Mouse (Mus musculus): Measurements from ENCODE around the gene Pde6g. TPM values are rescaled to one million over a fixed set of nuclear protein-coding genes. Genes with fewer than 3 reads are reported as not detected.

Gene Pde6g
- total and polyA plus RNA-seq, 3 experiments: 0.31 to 0.48 TPM; not detected in 1

DNA sequence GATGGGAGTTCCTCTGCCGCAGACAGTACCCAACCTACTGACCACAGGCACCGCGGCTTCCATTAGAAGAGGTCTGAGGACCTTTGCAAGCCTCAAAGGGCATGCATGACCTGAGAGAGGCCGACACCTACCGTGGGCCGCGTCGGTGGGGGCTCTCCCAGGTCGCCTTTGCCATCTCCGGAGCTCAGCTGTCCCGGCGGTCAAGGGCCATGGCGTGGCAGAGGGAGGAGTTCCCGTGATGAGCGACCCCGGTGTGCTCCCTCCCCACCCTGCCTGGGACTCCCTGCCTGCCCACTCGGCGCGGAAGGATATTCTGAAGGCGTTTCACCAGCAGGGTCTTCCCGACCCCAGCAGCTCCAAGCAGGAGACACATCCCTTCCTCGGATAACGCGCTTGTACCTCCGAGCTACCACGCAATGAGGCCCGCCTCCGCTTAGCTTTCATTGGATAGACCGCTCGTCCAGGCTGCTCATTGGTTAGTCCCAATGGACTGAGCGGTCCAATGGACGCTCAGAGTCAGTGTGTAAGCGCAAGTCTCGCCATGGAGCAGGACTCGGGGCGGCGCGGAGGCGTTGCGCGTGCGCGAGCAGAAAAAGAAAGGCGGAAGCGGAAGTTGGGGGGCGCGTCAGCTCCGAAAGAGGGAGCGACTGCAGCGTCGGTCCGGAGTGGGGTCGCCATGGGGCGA is 13.9 kb upstream of the Pde6g start, which contains the start of gene Arl16:
Gene Arl16 (minus strand): TSS at position 557 of the 685 bp plus-strand sequence.
- DNase-seq: peak; percentile 96

GRCm38 (mm10) chr11:120465521-120465920 is 12.2 kb upstream of the Pde6g start:
- no peak for DNase-seq

DNA sequence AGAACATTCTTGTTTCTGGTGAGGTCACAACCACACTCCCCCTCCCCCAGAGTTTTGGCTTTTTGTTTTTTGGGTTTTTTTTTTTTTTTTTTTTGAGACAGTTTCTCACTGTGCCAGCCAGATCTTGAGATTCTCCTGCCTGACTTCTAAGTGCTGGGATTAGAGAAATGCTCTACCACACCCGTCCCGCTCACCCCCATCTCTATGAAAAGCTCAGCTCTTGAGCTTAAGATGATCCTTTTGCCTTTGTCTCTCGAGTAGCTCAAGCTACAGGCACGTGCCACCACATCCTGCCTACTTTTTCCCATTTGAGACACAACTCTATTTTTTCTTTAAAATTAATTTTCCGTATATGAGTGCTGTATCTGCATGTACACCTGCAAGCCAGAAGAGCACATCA is 11.1 kb upstream of the Pde6g start:
- no peak for DNase-seq

- no peak for DNase-seq
Observed at GRCm38 (mm10) chr11:120463536-120463935, 10.2 kb upstream of the Pde6g start.

GRCm38 (mm10) chr11:120458847-120459597 is 5.7 kb upstream of the Pde6g start:
- DNase-seq: no peak

DNA sequence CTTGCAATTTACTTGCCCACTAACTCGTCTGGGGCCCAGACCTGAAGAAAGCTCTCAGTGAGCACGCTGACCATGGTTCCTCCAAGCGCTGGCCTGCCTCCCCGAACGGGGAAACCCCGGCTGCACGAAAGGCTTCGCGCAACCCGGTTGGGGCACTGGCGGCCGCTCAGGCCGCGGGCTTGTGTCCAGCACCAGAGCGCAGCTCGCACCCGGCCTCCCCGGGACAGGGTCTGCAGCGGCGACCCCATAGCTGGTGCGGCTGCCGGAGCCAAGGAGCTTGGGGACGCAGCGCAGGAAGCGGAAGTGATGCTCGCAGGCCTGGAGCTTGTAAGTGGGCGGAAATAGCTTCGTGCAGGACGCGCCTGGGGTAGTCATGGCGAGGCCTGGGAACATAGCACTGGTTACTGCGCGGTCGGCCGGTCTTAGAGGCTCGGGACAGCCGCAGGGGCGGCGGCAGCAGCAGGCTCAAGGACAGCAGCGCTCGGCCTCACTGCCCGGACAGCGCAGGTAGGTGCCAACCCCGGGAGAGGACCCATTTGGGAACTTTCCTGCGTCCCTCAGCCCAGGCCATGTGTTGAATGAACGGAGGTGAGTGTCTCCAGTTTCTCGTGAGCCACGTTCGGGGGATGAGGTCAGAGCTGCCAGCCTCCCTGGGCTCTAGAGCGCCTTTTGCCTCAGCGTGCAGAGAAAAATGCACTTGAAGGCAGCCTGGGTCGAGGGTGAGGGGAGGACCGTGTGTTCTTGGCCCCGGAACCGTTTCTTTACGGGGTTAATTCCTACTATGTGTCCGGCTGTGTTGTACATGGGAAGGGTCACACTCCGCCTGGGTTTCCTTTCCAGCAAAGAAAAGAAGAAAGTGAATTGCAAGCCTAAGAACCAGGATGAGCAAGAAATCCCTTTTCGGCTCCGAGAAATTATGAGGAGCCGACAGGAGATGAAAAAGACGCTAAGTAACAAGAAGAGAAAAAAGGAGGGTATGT is 4.8 kb upstream of the Pde6g start, which contains the start of the genes Oxld1 and Ccdc137:
Gene Oxld1 (minus strand): TSS at position 297 of the 980 bp plus-strand sequence.
Gene Ccdc137 (plus strand): TSS at position 344 of the 980 bp plus-strand sequence.
- DNase-seq: peak; percentile 89

- DNase-seq: no peak
Observed at GRCm38 (mm10) chr11:120457370-120457769, 4.1 kb upstream of the Pde6g start.

DNA sequence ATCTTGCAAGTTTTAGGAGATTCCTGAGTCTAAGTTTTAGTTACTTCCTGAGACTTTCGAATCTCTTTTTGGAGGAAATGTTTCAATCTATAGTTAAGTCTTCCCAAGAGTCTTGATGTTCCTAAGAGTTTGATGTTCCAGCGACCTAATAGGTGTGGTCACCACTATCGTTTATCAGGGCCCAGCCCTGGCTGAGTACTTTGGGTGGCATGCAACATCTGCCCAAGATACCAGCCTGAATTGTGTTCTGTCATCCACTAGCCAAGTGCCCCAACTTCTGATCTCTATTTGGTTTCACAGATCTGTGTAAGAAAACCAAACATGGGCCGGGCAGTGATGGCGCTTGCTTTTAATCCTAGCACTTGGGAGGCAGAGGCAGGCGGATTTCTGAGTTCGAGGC is 2.1 kb upstream of the Pde6g start:
- no peak for DNase-seq

DNA sequence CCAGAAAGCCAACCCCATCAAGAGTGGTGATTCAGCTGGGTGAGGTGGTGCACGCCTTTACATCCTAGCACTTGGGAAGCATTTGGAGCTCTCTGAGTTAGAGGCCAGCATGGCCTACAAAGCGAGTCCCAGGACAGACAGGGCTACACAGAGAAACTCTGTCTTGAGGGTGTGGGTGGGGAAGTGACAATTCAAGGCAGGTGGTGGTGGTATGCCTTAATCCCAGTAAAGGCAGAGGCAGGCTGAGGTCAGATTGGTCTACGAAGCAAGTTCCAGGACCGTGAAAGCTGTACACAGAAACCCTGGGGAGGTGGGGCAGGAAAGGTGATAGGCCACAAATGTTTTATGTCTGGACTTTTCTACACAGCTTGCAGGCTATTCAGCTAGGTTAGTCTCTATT is 1.7 kb upstream of the Pde6g start:
- no peak for DNase-seq

GRCm38 (mm10) chr11:120452246-120452645 is 1.1 kb downstream of the Pde6g start:
- DNase-seq: no peak

GRCm38 (mm10) chr11:120447179-120447578 is 6.1 kb downstream of the Pde6g start:
- no peak for DNase-seq

DNA sequence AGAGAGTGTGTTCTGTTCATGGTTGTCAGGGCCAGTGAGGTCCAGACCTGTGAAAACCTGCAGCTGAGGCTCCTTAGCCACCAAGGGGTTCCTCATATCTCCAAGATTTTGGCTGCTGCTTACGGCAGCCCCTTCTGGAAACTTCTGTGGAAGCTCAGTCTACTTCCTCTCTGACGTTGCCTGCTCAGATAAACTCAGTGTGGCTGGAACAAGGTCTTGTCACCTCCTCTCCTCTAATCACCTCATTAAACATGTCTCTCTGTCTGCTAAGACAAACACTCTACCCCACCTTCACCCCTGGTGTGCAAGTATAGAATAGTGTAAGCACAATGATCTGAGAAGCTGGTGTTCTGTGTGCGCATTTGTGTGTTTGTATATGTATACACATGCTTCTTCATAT is 7.8 kb downstream of the Pde6g start:
- DNase-seq: no peak

DNA sequence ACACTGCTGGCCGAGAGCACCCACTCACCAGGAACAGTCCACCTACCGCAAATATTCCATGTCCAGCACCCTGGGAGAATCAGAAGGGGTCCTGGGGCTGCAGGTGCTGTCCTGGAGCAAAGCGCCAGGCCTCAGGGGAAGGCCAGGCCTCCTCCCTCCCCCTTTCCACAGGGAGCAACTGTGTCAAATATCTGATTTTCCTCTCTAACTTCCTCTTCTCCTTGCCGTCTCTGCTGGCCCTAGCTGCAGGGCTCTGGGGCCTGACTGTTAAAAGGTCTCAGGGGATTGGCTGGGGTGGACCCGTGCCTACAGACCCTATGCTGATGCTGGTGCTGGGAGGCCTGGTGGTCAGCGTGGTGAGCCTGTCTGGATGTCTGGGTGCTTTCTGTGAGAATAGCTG is 9.2 kb downstream of the Pde6g start:
- no peak for DNase-seq

DNA sequence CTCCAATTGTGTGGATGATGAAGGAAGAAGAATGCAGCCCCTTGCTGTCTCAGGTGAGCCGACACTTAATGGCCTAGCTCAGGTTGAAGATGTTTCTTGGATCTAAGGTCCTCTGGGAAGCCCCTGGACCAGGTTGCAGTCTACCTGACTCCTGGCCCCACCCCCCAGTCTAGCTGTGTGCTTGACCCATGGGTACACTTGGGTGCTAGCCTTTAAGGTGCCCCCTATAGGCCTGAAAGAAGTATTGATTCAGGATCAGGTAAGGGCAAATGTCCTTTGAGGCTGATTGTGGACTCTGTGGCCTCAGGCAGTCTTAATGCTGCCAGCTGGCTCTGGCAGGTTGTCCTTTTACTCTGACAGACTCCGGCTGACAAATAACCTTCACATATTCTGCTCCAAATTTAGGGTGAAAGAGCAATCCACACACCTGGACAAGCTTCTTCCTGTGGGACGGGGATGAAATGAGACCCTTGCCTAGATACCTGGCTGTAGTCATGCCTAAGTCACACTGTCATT is 10.5 kb downstream of the Pde6g start:
- DNase-seq: no peak

DNA sequence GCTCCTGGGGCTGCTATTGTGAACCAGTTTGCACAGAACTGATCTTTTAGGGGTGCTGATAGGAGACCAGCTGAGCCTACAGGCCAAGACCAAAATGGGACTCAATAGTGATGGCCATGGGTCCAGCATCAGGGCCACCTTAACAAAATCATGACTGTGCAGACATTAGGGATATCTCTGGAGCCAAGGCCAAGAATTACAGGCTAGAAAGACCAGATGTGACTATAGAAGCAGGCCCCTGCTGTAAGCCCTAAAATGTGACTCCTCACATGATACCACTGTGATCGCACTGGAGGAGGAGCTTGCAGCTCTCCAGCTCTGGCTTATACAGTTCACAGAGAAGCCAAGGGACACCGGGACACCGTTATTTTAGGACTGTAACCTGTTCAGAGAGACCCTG is 11.0 kb downstream of the Pde6g start, which contains the start of gene Tspan10:
Gene Tspan10 (plus strand): TSS at position 301 of the 400 bp plus-strand sequence.
- no peak for DNase-seq

GRCm38 (mm10) chr11:120437857-120438385 is 15.4 kb downstream of the Pde6g start:
- DNase-seq: no peak

GRCm38 (mm10) chr11:120437152-120437856 is 16.0 kb downstream of the Pde6g start, which contains the start of gene Nploc4:
Gene Nploc4 (minus strand): TSS chr11:120437708.
- peak; percentile 94 for DNase-seq

GRCm38 (mm10) chr11:120426727-120427126 is 26.6 kb downstream of the Pde6g start:
- no peak for DNase-seq

- peak; percentile 66 for DNase-seq
Observed at GRCm38 (mm10) chr11:120423569-120424295, 29.6 kb downstream of the Pde6g start.

All from adrenal gland, adult 2 months (tissue).